Mouse (Mus musculus) lung, postnatal 0 days (tissue): Measurements from ENCODE around the gene Atf7ip. TPM values are rescaled to one million over a fixed set of nuclear protein-coding genes. Genes with fewer than 3 reads are reported as not detected.

Source experiments
- ATAC-seq: fragments of 200-750 bp; cut with Nextera tagmentation; 2 replicates; pipeline ENCODE4 v1.8.0; 2017; ENCODE audit warnings: moderate library complexity
- DNase-seq: peaks from one replicate; pipeline ENCODE4 v3.0.0-alpha.2; 2016; ENCODE audit warnings: low spot score
- H3K27ac ChIP-seq: fragments of 300-500 bp; sonication (generic); 2 replicates; pipeline ENCODE4 v1.5.1; 2014; ENCODE audit warnings: antibody characterized with exemption, mild to moderate bottlenecking, low read length, mixed read lengths
- H3K27me3 ChIP-seq: fragments of 300-500 bp; sonication (generic); replicated peaks from 2 replicates; pipeline ENCODE4 v1.6.1; 2014; ENCODE audit warnings: low read length, mixed read lengths; ENCODE audit not compliant: insufficient read depth
- H3K36me3 ChIP-seq: fragments of 300-500 bp; sonication (generic); 2 replicates; pipeline ENCODE4 v1.6.1; 2014; ENCODE audit warnings: low read length, mixed read lengths; ENCODE audit not compliant: insufficient read depth
- H3K4me1 ChIP-seq: fragments of 300-500 bp; sonication (generic); 2 replicates; pipeline ENCODE4 v1.6.1; 2014; ENCODE audit warnings: antibody characterized with exemption, low read depth, low read length, mixed read lengths; ENCODE audit not compliant: insufficient read depth
- H3K4me2 ChIP-seq: fragments of 300-500 bp; sonication (generic); replicated peaks from 2 replicates; pipeline ENCODE4 v1.6.1; 2014; ENCODE audit warnings: low read depth, mild to moderate bottlenecking, low read length, moderate library complexity, mixed read lengths
- H3K4me3 ChIP-seq: fragments of 300-500 bp; sonication (generic); 2 replicates; pipeline ENCODE4 v1.5.1; 2014; ENCODE audit warnings: low read depth, low read length
- H3K9ac ChIP-seq: fragments of 300-500 bp; sonication (generic); replicated peaks from 2 replicates; pipeline ENCODE4 v1.6.1; 2014; ENCODE audit warnings: low read depth, mild to moderate bottlenecking
- H3K9me3 ChIP-seq: fragments of 300-500 bp; sonication (generic); 2 replicates; pipeline ENCODE4 v1.6.1; 2016; ENCODE audit warnings: low read length, mixed read lengths
- CTCF ChIP-seq: IDR thresholded peaks from 2 replicates; pipeline ENCODE4 v1.5.1; 2016; ENCODE audit warnings: antibody characterized with exemption, mild to moderate bottlenecking
- EP300 ChIP-seq: IDR thresholded peaks from 2 replicates; pipeline ENCODE4 v1.6.1; 2016; ENCODE audit warnings: antibody characterized with exemption, mild to moderate bottlenecking, control low read depth
- WGBS: fragments of 180-500 bp; shearing (Covaris S2); extraction: QIAGEN DNeasy Blood & Tissue Kit; methylation state at CpG from one replicate; pipeline ENCODE4 v1.1.7; 2014; 5-methylcytosine and 5-hydroxymethylcytosine counted together
- polyA plus RNA-seq: library from polyadenylated mRNA; unstranded; fragments of >200 nt; fragmentation: Nextera tagmentation; extraction: Ambion mirVana; gene quantifications from 2 replicates; pipeline ENCODE4 v1.2.1, GENCODE M21; 2015

Atf7ip gene
- polyA plus RNA-seq, 1 experiment from 2014 or later: 13.9 TPM

GRCm38 (mm10) chr6:136470321-136471230 lies 35.4 kb upstream of the Atf7ip start:
- no peak overlapping the region; the same call in 1 of the 2 replicates for H3K4me2 ChIP-seq
- peak; percentile 94 for DNase-seq

GRCm38 (mm10) chr6:136471601-136472000 lies 34.4 kb upstream of the Atf7ip start:
- Histone ChIP-seq H3K4me2 (no peak overlapping the region), H3K4me3 (no peak overlapping the region), H3K27me3 (no peaks in the 10 kb centered on the region), H3K9ac (no peak overlapping the region), H3K4me1 (peaks cover 15% of the 10 kb centered on the region; the same call in 1 of the 2 replicates), H3K9me3 (no peaks in the 10 kb centered on the region), H3K27ac (peak overlapping the region; percentile 93), H3K36me3 (no peaks in the 10 kb centered on the region)
- no peak for ATAC-seq
- 28% methylated on average over 5 of the region's 5 CpGs for WGBS
- no peak for TF ChIP-seq EP300
- peak; percentile 18; the same call in 1 of the 2 replicates for TF ChIP-seq CTCF
- DNase-seq: peak; percentile 45

More at GRCm38 (mm10) chr6:136470321-136471230, 35.4 kb upstream of the Atf7ip start:
- TF ChIP-seq EP300 (0 out of 2 replicates have a peak, but pooled peaks have one; percentile 46), CTCF (no peak)
- ATAC-seq: peak; percentile 72
- Histone ChIP-seq H3K9ac (no peak overlapping the region), H3K27ac (peak overlapping the region; percentile 93), H3K4me3 (no peak overlapping the region), H3K36me3 (no peaks in the 10 kb centered on the region), H3K27me3 (no peaks in the 10 kb centered on the region), H3K4me1 (peaks cover 15% of the 10 kb centered on the region; the same call in 1 of the 2 replicates), H3K9me3 (no peaks in the 10 kb centered on the region)
- 7% methylated on average over 28 of the region's 31 CpGs for WGBS

- Histone ChIP-seq H3K9me3 (no peaks in the 10 kb centered on the region), H3K27ac (no peak overlapping the region), H3K4me2 (no peak overlapping the region), H3K4me3 (no peak overlapping the region), H3K27me3 (no peaks in the 10 kb centered on the region), H3K36me3 (no peaks in the 10 kb centered on the region), H3K4me1 (peaks cover 15% of the 10 kb centered on the region; the same call in 1 of the 2 replicates), H3K9ac (no peak overlapping the region)
- WGBS: 84% methylated on average over 6 of the region's 6 CpGs
- TF ChIP-seq CTCF (no peak), EP300 (no peak)
- DNase-seq (no peak), ATAC-seq (no peak)
Observed at GRCm38 (mm10) chr6:136472779-136473178, 33.2 kb upstream of the Atf7ip start.

- peaks cover 15% of the 10 kb centered on the region; the same call in 1 of the 2 replicates for H3K4me1 ChIP-seq
- no peak for TF ChIP-seq EP300
- TF ChIP-seq CTCF: no peak
- no peak overlapping the region for H3K4me3 ChIP-seq
- no peaks in the 10 kb centered on the region for H3K36me3 ChIP-seq
- no peaks in the 10 kb centered on the region for H3K9me3 ChIP-seq
- WGBS: 76% methylated on average over 11 of the region's 11 CpGs
- no peak overlapping the region for H3K27ac ChIP-seq
- no peak overlapping the region for H3K4me2 ChIP-seq
- H3K27me3 ChIP-seq: no peaks in the 10 kb centered on the region
- ATAC-seq: no peak
- DNase-seq: no peak
- no peak overlapping the region for H3K9ac ChIP-seq
Observed at GRCm38 (mm10) chr6:136473472-136474129, 32.4 kb upstream of the Atf7ip start.

GRCm38 (mm10) chr6:136475171-136475860 lies 30.7 kb upstream of the Atf7ip start:
- H3K27ac ChIP-seq: no peak overlapping the region
- H3K27me3 ChIP-seq: no peaks in the 10 kb centered on the region
- 49% methylated on average over 6 of the region's 6 CpGs for WGBS
- no peak overlapping the region for H3K4me2 ChIP-seq
- H3K4me1 ChIP-seq: peaks cover 10% of the 10 kb centered on the region; the same call in 1 of the 2 replicates
- H3K9ac ChIP-seq: no peak overlapping the region
- H3K4me3 ChIP-seq: no peak overlapping the region
- peak; percentile 72 for DNase-seq
- TF ChIP-seq CTCF: peak; percentile 36
- TF ChIP-seq EP300: peak; percentile 54
- H3K9me3 ChIP-seq: no peaks in the 10 kb centered on the region
- no peaks in the 10 kb centered on the region for H3K36me3 ChIP-seq
- no peak for ATAC-seq

GRCm38 (mm10) chr6:136477878-136478277 lies 28.1 kb upstream of the Atf7ip start:
- DNase-seq: peak; percentile 70
- ATAC-seq: peak; percentile 66
- Histone ChIP-seq H3K4me3 (no peak overlapping the region), H3K9ac (no peak overlapping the region), H3K4me1 (no peaks in the 10 kb centered on the region), H3K36me3 (no peaks in the 10 kb centered on the region), H3K27ac (no peak overlapping the region), H3K27me3 (no peaks in the 10 kb centered on the region), H3K4me2 (no peak overlapping the region), H3K9me3 (no peaks in the 10 kb centered on the region)
- 47% methylated on average over 1 of the region's 1 CpGs for WGBS
- TF ChIP-seq EP300 (no peak), CTCF (no peak)
